24 mouse cellular contexts compared by ENCODE assay signal in the genomic region with DNA sequence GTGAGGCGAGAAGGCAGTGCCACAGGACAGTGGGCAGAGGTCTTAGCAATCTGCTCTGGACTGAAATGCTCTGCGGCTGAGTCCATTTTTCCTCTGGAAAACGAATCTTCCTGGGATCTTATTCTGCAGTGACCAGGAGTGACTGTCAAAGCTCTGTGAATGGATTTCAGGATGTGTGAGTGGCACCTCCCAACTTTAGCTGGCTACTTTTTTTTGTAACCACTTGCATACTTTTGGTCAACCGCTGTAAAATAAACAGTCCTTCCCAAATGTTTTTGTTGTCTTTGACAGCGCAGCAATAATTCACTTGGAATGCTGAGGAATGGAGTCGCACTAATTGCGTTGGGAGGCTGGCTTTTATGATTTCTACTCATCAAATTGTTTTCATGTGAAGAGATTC. TPM values are rescaled to one million over a fixed set of nuclear protein-coding genes. Genes with fewer than 3 reads are reported as not detected.
DNase-seq lines count a peak whose midpoint lies in the region; ATAC-seq and TF ChIP-seq lines count a peak whose summit lies in the region.
"Had no signal": no experiment of that assay in that cellular context is flagged by ENCODE, and none has a peak within 500 bp of the region (broad histone marks: within the 10 kb centered on the region; RNA-seq: fewer than 3 reads in every experiment).

No protein-coding gene starts in this region.

- ATAC-seq in kidney, embryonic 16.5 days (ENCODE audit: low FRiP score, low TSS enrichment) = no peak
- ATAC-seq in stomach, postnatal 0 days (ENCODE audit: low FRiP score, low TSS enrichment) = no peak
- ATAC-seq: forebrain, postnatal 0 days; midbrain, embryonic 16.5 days had no signal

- no peaks in the 10 kb centered on the region for H3K27me3 ChIP-seq in kidney, embryonic 16.5 days (ENCODE audit: insufficient read depth, low read length)
- no peaks in the 10 kb centered on the region for H3K27me3 ChIP-seq in stomach, postnatal 0 days (ENCODE audit: control insufficient read depth, insufficient read depth, low read length)
- H3K27me3 ChIP-seq: hindbrain, embryonic 15.5 days; limb, embryonic 15.5 days; liver, embryonic 15.5 days; neural tube, embryonic 15.5 days had no signal

- H3K36me3 ChIP-seq in kidney, embryonic 16.5 days (ENCODE audit: insufficient read depth, low read length) = peaks cover 1% of the 10 kb centered on the region; the same call in 1 of the 2 replicates
- no peaks in the 10 kb centered on the region for H3K36me3 ChIP-seq in stomach, postnatal 0 days (ENCODE audit: control insufficient read depth, insufficient read depth, low read length)
- H3K36me3 ChIP-seq: G1E; hindbrain, embryonic 15.5 days; limb, embryonic 15.5 days; liver, embryonic 15.5 days; neural tube, embryonic 15.5 days had no signal

- TF ChIP-seq EP300 in stomach, postnatal 0 days (optimal IDR thresholded peaks at IDR 0.05) = no peak

- no peak overlapping the region for H3K4me2 ChIP-seq in kidney, embryonic 16.5 days (replicated peaks; ENCODE audit: low read depth, low read length)
- 0 out of 2 replicates have a peak overlapping the region, but pooled peaks have one; percentile 1 for H3K4me2 ChIP-seq in stomach, postnatal 0 days (replicated peaks; ENCODE audit: low read depth)
- H3K4me2 ChIP-seq: hindbrain, embryonic 15.5 days; limb, embryonic 15.5 days; liver, embryonic 15.5 days; neural tube, embryonic 15.5 days had no signal

- WGBS in kidney, embryonic 16.5 days = 31% methylated on average over 7 of the region's 7 CpGs
- 43% methylated on average over 7 of the region's 7 CpGs for WGBS in stomach, postnatal 0 days

- peaks cover 91% of the 10 kb centered on the region for H3K4me1 ChIP-seq in kidney, embryonic 16.5 days (ENCODE audit: insufficient read depth, low read length)
- H3K4me1 ChIP-seq in embryonic fibroblast, embryonic 13.5 days (ENCODE audit: control insufficient read depth, insufficient read depth, low read length) = peaks cover 36% of the 10 kb centered on the region
- H3K4me1 ChIP-seq in stomach, postnatal 0 days (replicated peaks; ENCODE audit: control insufficient read depth, insufficient read depth) = peaks cover 7% of the 10 kb centered on the region; the same call in 1 of the 2 replicates

- H3K9ac ChIP-seq in kidney, embryonic 16.5 days (replicated peaks; ENCODE audit: low read length) = no peak overlapping the region
- H3K9ac ChIP-seq in stomach, postnatal 0 days (ENCODE audit: low read length) = no peak overlapping the region
- H3K9ac ChIP-seq: forebrain, postnatal 0 days; hindbrain, embryonic 15.5 days; limb, embryonic 15.5 days; liver, embryonic 15.5 days; neural tube, embryonic 15.5 days had no signal

- no peak overlapping the region for H3K4me3 ChIP-seq in kidney, embryonic 16.5 days (ENCODE audit: low read length)
- no peak overlapping the region for H3K4me3 ChIP-seq in embryonic fibroblast, embryonic 13.5 days (ENCODE audit: insufficient read depth, low read length)
- H3K4me3 ChIP-seq in stomach, postnatal 0 days (ENCODE audit: low read depth, low read length) = no peak overlapping the region
- H3K4me3 ChIP-seq: heart, adult 2 months; hindbrain, embryonic 15.5 days; limb, embryonic 15.5 days; liver, embryonic 15.5 days; neural tube, embryonic 15.5 days had no signal

- no peaks in the 10 kb centered on the region for H3K9me3 ChIP-seq in kidney, embryonic 16.5 days (ENCODE audit: low read length)
- H3K9me3 ChIP-seq in stomach, postnatal 0 days (ENCODE audit: control insufficient read depth, low read length) = no peaks in the 10 kb centered on the region
- H3K9me3 ChIP-seq: hindbrain, embryonic 15.5 days; limb, embryonic 15.5 days; liver, embryonic 15.5 days; neural tube, embryonic 15.5 days had no signal

- DNase-seq in embryo, embryonic 10 days (ENCODE audit: low spot score) = peak; percentile 3
- DNase-seq in embryo, embryonic 9.5 days (ENCODE audit: extremely low spot score) = no peak
- no peak for DNase-seq in kidney, postnatal 25 days
- no peak for DNase-seq in stomach, postnatal 0 days (ENCODE audit: low spot score)
- no peak for DNase-seq in frontal cortex, postnatal 36 days (ENCODE audit: low spot score in 2 of 2)
- DNase-seq in right cerebral cortex, postnatal 25 days = no peak
- DNase-seq: adrenal gland, postnatal 25 days; cerebellum, adult 11-12 months; cerebellum, postnatal 14 days; forebrain, postnatal 0 days; heart, adult 2 months; heart, postnatal 4 days; kidney, adult 2 months; lung, postnatal 4 days; thymus, postnatal 14 days had no signal

- TF ChIP-seq CTCF in embryonic fibroblast, embryonic 13.5 days (IDR thresholded peaks at IDR 0.05; ENCODE audit: borderline replicate concordance, insufficient read depth, low read length) = no peak
- no peak for TF ChIP-seq CTCF in stomach, postnatal 0 days (IDR thresholded peaks at IDR 0.05; ENCODE audit: low read depth)

- peak overlapping the region; percentile 51; the same call in 1 of the 2 replicates for H3K27ac ChIP-seq in kidney, embryonic 16.5 days (ENCODE audit: low read length)
- H3K27ac ChIP-seq in embryonic fibroblast, embryonic 13.5 days (ENCODE audit: insufficient read depth, low read length) = peak overlapping the region; percentile 81
- no peak overlapping the region for H3K27ac ChIP-seq in stomach, postnatal 0 days (replicated peaks)
- H3K27ac ChIP-seq: heart, adult 2 months; hindbrain, embryonic 15.5 days; limb, embryonic 15.5 days; liver, embryonic 15.5 days; neural tube, embryonic 15.5 days had no signal

- TF ChIP-seq POLR2A in embryonic fibroblast, embryonic 13.5 days (IDR thresholded peaks at IDR 0.05; ENCODE audit: low read depth, low read length) = no peak

RNA-seq across cellular contexts. Expression of a gene that starts 45.8 kb away (rescaled TPM):
- 15.4 and 21.2 TPM in 2 replicates for polyA plus RNA-seq in kidney, embryonic 16.5 days (2015; fragmentation: Nextera tagmentation; extraction: Ambion mirVana)
- 195 and 437 TPM in 2 replicates for polyA plus RNA-seq in embryonic fibroblast, embryonic 13.5 days (2011; ENCODE audit: insufficient read length, low read depth, missing spikeins)
- polyA plus RNA-seq in stomach, postnatal 0 days (2015; fragmentation: Nextera tagmentation; extraction: Ambion mirVana) = 3.1 and 3.6 TPM in 2 replicates
- polyA plus RNA-seq: G1E; heart, adult 2 months; spleen, adult 2 months had no signal
